Mouse (Mus musculus): ENCODE data around the gene Gjb2. TPM values are rescaled to one million over a fixed set of nuclear protein-coding genes. Genes with fewer than 3 reads are reported as not detected.
A peak's percentile ranks its signal among the peaks of the same experiment; 100 is the strongest.

Gjb2 gene
- polyA plus RNA-seq, 1 experiment from 2014 or later: 11.0 TPM

DNA sequence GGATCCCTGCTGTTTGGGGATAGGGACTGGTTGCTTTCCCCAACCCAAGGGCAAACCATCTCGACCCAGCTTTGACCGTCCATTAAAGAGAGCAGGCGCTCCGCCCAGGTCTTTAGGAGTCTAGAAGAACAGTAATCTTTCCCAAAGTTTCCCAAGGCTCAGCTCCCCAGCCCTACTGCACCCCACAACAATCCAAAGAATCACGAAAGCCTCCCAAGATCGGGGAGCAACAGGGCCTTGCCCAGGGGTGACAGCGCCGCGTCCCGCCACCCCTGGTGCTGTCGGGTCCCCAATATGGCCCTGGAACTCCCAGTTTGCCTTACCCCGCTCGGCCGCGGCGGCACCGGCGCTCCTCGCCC lies 47.3 kb downstream of the Gjb2 start:
- H3K4me1 ChIP-seq (ENCODE audit: control insufficient read depth, insufficient read depth, low read length): no peaks in the 10 kb centered on the region; the same call in 1 of the 2 replicates
- ATAC-seq: no peak
- H3K4me3 ChIP-seq (ENCODE audit: low read depth, low read length): peak overlapping the region; percentile 45
- H3K9me3 ChIP-seq (replicated peaks; ENCODE audit: control insufficient read depth, low read length): no peaks in the 10 kb centered on the region
- H3K9ac ChIP-seq (ENCODE audit: low read length): no peak overlapping the region; the same call in 1 of the 2 replicates
- peaks cover 41% of the 10 kb centered on the region for H3K27me3 ChIP-seq (replicated peaks; ENCODE audit: control insufficient read depth, insufficient read depth, low read length)
- no peaks in the 10 kb centered on the region for H3K36me3 ChIP-seq (ENCODE audit: control insufficient read depth, insufficient read depth, low read length)
- H3K27ac ChIP-seq (ENCODE audit: low read depth, low read length): no peak overlapping the region
- WGBS: 2% methylated on average over 19 of the region's 19 CpGs
- H3K4me2 ChIP-seq (ENCODE audit: low read length): peak overlapping the region; percentile 80
- no peak for DNase-seq (ENCODE audit: low spot score)

GRCm38 (mm10) chr14:57052713-57053112 lies 51.8 kb downstream of the Gjb2 start:
- DNase-seq (ENCODE audit: low spot score) (no peak), ATAC-seq (no peak)
- peaks cover 23% of the 10 kb centered on the region for H3K27me3 ChIP-seq (replicated peaks; ENCODE audit: control insufficient read depth, insufficient read depth, low read length)
- WGBS: 69% methylated on average over 6 of the region's 6 CpGs
- no peak overlapping the region for H3K27ac ChIP-seq (ENCODE audit: low read depth, low read length)
- H3K4me3 ChIP-seq (ENCODE audit: low read depth, low read length): no peak overlapping the region
- no peak overlapping the region for H3K9ac ChIP-seq (ENCODE audit: low read length)
- H3K4me1 ChIP-seq (ENCODE audit: control insufficient read depth, insufficient read depth, low read length): no peaks in the 10 kb centered on the region; the same call in 1 of the 2 replicates
- no peaks in the 10 kb centered on the region for H3K9me3 ChIP-seq (replicated peaks; ENCODE audit: control insufficient read depth, low read length)
- no peaks in the 10 kb centered on the region for H3K36me3 ChIP-seq (ENCODE audit: control insufficient read depth, insufficient read depth, low read length)
- no peak overlapping the region for H3K4me2 ChIP-seq (ENCODE audit: low read length)

Other genes with a start within 250 kb of the Gjb2 start
- gene Zmym2, start 218.0 kb downstream of the Gjb2 start, polyA plus RNA-seq (2014; fragmentation: Nextera tagmentation; extraction: Ambion mirVana): 54.7 and 73.1 TPM in 2 replicates
- gene Gja3, start 46.6 kb downstream of the Gjb2 start, polyA plus RNA-seq (2014; fragmentation: Nextera tagmentation; extraction: Ambion mirVana): 0.42 and 0.63 TPM in 2 replicates
- gene Gm4491, start 11.2 kb upstream of the Gjb2 start, polyA plus RNA-seq (2014; fragmentation: Nextera tagmentation; extraction: Ambion mirVana): not detected in 2 replicates
- 14.4 and 19.7 TPM in 2 replicates for gene Gjb6, start 28.9 kb upstream of the Gjb2 start, polyA plus RNA-seq (2014; fragmentation: Nextera tagmentation; extraction: Ambion mirVana)